Mouse (Mus musculus): ENCODE measurements at regions not wholly inside any gene's neighbourhood (a gene's known extent, or its start where the extent isn't known, plus 50 kb on each side); places are given as distances from the start of the nearest gene placed in this dataset.

DNA sequence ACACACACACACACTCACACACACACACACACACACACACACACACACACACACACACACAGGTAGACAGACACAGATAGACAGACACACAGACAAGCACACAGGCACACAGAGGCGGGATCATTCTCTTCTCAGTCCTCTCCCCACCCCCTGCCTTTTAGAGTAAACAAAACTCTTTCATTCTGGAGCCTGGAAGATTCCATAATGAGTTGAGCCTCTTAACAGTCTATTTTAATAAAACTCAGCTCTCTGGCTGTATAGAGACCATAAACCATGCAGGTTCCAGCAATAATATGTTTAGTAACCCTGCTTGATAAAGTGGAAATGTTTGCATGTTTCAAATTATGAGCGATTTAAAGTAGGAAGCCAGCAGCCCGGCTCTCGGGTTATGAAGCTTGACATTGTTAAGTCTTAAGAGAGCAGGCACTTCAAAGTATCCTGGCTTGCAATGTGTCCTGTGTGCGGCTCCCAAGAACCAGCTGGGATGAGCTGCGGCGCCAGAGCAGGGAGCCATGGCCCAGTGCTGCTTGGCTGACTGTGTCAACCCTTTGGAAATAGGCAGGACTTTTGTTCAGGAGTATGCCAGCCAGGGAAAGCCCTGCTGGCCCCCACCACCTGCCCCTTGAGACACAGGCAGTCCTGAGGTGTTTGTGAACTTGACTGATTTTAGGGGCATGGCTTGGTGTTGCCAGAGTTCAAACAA is 115.1 kb downstream of the Sall1 start:
- no peak for TF ChIP-seq CTCF (conservative IDR thresholded peaks at IDR 0.05; ENCODE audit: insufficient read depth, insufficient read length, low read depth, low read length)
- TF ChIP-seq POLR2A (IDR thresholded peaks at IDR 0.05; ENCODE audit: low read depth, low read length), result no peak
